Mouse (Mus musculus): ENCODE data around the gene Wdtc1.

- TF ChIP-seq HCFC1 (IDR thresholded peaks at IDR 0.05; ENCODE audit: borderline replicate concordance, insufficient read depth, low read length): no peak
- TF ChIP-seq ZNF384 (IDR thresholded peaks at IDR 0.05; ENCODE audit: low read depth, low read length): no peak
Observed at GRCm38 (mm10) chr4:133333306-133333705, 20.0 kb downstream of the Wdtc1 start.
